Mouse (Mus musculus): ENCODE measurements around the gene Rab7b.

GRCm38 (mm10) chr1:131689016-131689415, 521 bp downstream of the Rab7b start:
- no peak for TF ChIP-seq POLR2A (IDR thresholded peaks at IDR 0.05; ENCODE audit: insufficient read length, low read depth)
- no peak for TF ChIP-seq MAX (IDR thresholded peaks at IDR 0.05; ENCODE audit: low read depth)
- no peak for TF ChIP-seq REST (IDR thresholded peaks at IDR 0.05; ENCODE audit: insufficient read depth, insufficient read length)
- no peak for TF ChIP-seq POLR2AphosphoS2 (IDR thresholded peaks at IDR 0.05; ENCODE audit: insufficient read length, low read depth)
- no peak for TF ChIP-seq USF1 (IDR thresholded peaks at IDR 0.05; ENCODE audit: low read depth)
- no peak for TF ChIP-seq E2F4 (IDR thresholded peaks at IDR 0.05; ENCODE audit: insufficient read depth)
- no peak for TF ChIP-seq CEBPB (IDR thresholded peaks at IDR 0.05; ENCODE audit: insufficient read depth, poor library complexity, severe bottlenecking)
- TF ChIP-seq TCF12 (IDR thresholded peaks at IDR 0.05; ENCODE audit: insufficient read depth, poor library complexity, severe bottlenecking) = no peak
- no peak for TF ChIP-seq SRF (IDR thresholded peaks at IDR 0.05; ENCODE audit: control insufficient read depth, insufficient read length, low read depth)
- no peak for TF ChIP-seq MYOG (IDR thresholded peaks at IDR 0.05; ENCODE audit: control insufficient read depth in 1 of 3, insufficient read depth in 1 of 3, insufficient read length in 2 of 3, low read depth in 2 of 3)
- TF ChIP-seq MYOD1 (IDR thresholded peaks at IDR 0.05; ENCODE audit: control insufficient read depth in 1 of 3, insufficient read length in 2 of 3, low read depth in 2 of 3) = no peak
- no peak for TF ChIP-seq TCF3 (IDR thresholded peaks at IDR 0.05; ENCODE audit: insufficient read length, low read depth)

Data from myocyte (in vitro differentiated cells).